In genomic region chr17:71102571-71103551, GRCm38 (mm10) we compare ENCODE assay signal across 8 mouse cellular contexts.
A peak's percentile ranks its signal among the peaks of the same experiment; 100 is the strongest.
DNase-seq lines count a peak whose midpoint lies in the region; ATAC-seq and TF ChIP-seq lines count a peak whose summit lies in the region.

No protein-coding gene starts in this region.

- no peak for TF ChIP-seq CTCF in brain, embryonic 14.5 days (IDR thresholded peaks at IDR 0.05; ENCODE audit: borderline replicate concordance, extremely low read depth, insufficient read depth, insufficient read length)

- TF ChIP-seq POLR2A in brain, embryonic 14.5 days (IDR thresholded peaks at IDR 0.05; ENCODE audit: borderline replicate concordance, extremely low read depth, insufficient read depth, insufficient read length, poor library complexity, severe bottlenecking) = no peak

- DNase-seq in kidney, adult 18-20 months = peak; percentile 35
- no peak for DNase-seq in kidney, adult 9 months
- peak; percentile 19 for DNase-seq in brain, embryonic 14.5 days (ENCODE audit: low read depth)
- DNase-seq in heart, postnatal 4 days = peak; percentile 52
- DNase-seq in lung, postnatal 4 days = peak; percentile 55 to 63
- no peak for DNase-seq in spleen, postnatal 4 days (ENCODE audit: low spot score in 2 of 2)
- DNase-seq in layer of hippocampus, postnatal 36 days = no peak

- ATAC-seq in CD4-positive, CD25-positive, alpha-beta regulatory T cell, adult 4 months = no peak

Comparison
In these comparisons a context has a peak if more than half of its experiments do, and no peak if none do; other contexts are left out.
1. DNase-seq: peak in kidney, adult 18-20 months (single experiment), brain, embryonic 14.5 days (single experiment), heart, postnatal 4 days (single experiment) and lung, postnatal 4 days (2 of 2); none in kidney, adult 9 months (single experiment), spleen, postnatal 4 days (0 of 2) and layer of hippocampus, postnatal 36 days (0 of 2).